Mouse (Mus musculus) hindbrain, embryonic 13.5 days (tissue): ENCODE data around the gene Rasa1. TPM values are rescaled to one million over a fixed set of nuclear protein-coding genes. Genes with fewer than 3 reads are reported as not detected.
A peak's percentile ranks its signal among the peaks of the same experiment; 100 is the strongest.

Source experiments
- ATAC-seq: fragments of 200-750 bp; cut with Nextera tagmentation; 2 replicates; pipeline ENCODE4 v1.8.0; 2017; ENCODE audit warnings: moderate TSS enrichment; ENCODE audit not compliant: low FRiP score
- H3K27ac ChIP-seq: fragments of 300-500 bp; sonication (generic); 2 replicates; pipeline ENCODE4 v1.5.1; 2015; ENCODE audit warnings: inconsistent platforms, mild to moderate bottlenecking, moderate library complexity
- H3K27me3 ChIP-seq: fragments of 300-500 bp; sonication (generic); 2 replicates; pipeline ENCODE4 v1.6.1; 2015; ENCODE audit warnings: mild to moderate bottlenecking, inconsistent platforms
- H3K36me3 ChIP-seq: fragments of 300-500 bp; sonication (generic); 2 replicates; pipeline ENCODE4 v1.6.1; 2015; ENCODE audit warnings: mild to moderate bottlenecking, inconsistent platforms
- H3K4me1 ChIP-seq: fragments of 300-500 bp; sonication (generic); replicated peaks from 2 replicates; pipeline ENCODE4 v1.6.1; 2015; ENCODE audit warnings: inconsistent platforms
- H3K4me2 ChIP-seq: fragments of 300-500 bp; sonication (generic); 2 replicates; pipeline ENCODE4 v1.6.1; 2015; ENCODE audit warnings: inconsistent platforms, mild to moderate bottlenecking, moderate library complexity
- H3K4me3 ChIP-seq: fragments of 300-500 bp; sonication (generic); 2 replicates; pipeline ENCODE4 v1.5.1; 2015; ENCODE audit warnings: mild to moderate bottlenecking, inconsistent platforms
- H3K9ac ChIP-seq: fragments of 300-500 bp; sonication (generic); 2 replicates; pipeline ENCODE4 v1.6.1; 2015; ENCODE audit warnings: mild to moderate bottlenecking, inconsistent platforms
- H3K9me3 ChIP-seq: fragments of 300-500 bp; sonication (generic); 2 replicates; pipeline ENCODE4 v1.6.1; 2016; ENCODE audit warnings: inconsistent platforms
- WGBS: fragments of 180-500 bp; shearing (Covaris S2); methylation state at CpG from one replicate; pipeline ENCODE4 v1.1.7; 2015; 5-methylcytosine and 5-hydroxymethylcytosine counted together
- polyA plus RNA-seq: library from polyadenylated mRNA; unstranded; fragments of >200 nt; fragmentation: Nextera tagmentation; extraction: Ambion mirVana; gene quantifications from 2 replicates; pipeline ENCODE4 v1.2.1, GENCODE M21; 2015

The Rasa1 gene
- 64.2 and 65.8 TPM in 2 replicates for polyA plus RNA-seq

- Histone ChIP-seq H3K4me2 (peak within 1 kb of the TSS; percentile 72), H3K36me3 (no peaks in the 10 kb centered on the region), H3K27ac (peak within 1 kb of the TSS; percentile 99), H3K27me3 (no peaks in the 10 kb centered on the region), H3K4me3 (peak within 1 kb of the TSS; percentile 98), H3K9ac (peak within 1 kb of the TSS; percentile 98), H3K9me3 (no peaks in the 10 kb centered on the region), H3K4me1 (peaks cover 10% of the 10 kb centered on the region)
- ATAC-seq = peak; percentile 99
- 1% methylated on average over 87 of the region's 97 CpGs for WGBS
These were observed at the start of gene Rasa1 for GRCm38 (mm10) chr13:85288843-85289713. TSS of gene Rasa1 (minus strand) at chr13:85289130.

DNA sequence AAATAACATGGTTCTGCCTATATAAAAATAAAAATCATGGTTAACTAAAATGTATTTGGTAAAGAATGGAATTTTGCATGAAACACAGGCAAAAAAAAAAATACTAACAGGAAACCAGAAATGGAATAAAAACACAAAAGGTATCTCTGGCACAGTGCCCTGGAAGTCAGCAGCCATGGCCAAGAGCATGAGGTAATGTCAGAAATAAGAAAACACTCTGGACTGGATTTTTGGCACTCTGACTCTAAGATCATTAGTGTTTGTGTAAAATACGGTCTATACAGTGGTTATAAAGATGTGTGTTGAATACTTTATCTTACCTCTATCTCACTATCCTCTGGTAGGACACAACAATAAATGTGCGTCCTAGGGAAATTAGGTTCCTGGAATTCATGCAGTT is 22.6 kb upstream of the Rasa1 start:
- Histone ChIP-seq H3K4me1 (no peaks in the 10 kb centered on the region), H3K36me3 (no peaks in the 10 kb centered on the region), H3K4me3 (no peak overlapping the region), H3K27me3 (no peaks in the 10 kb centered on the region), H3K4me2 (no peak overlapping the region), H3K9ac (no peak overlapping the region), H3K27ac (no peak overlapping the region), H3K9me3 (no peaks in the 10 kb centered on the region)
- ATAC-seq = no peak
- WGBS = 81% methylated on average over 2 of the region's 2 CpGs

- H3K4me2 ChIP-seq = no peak overlapping the region
- no peaks in the 10 kb centered on the region for H3K36me3 ChIP-seq
- no peaks in the 10 kb centered on the region for H3K9me3 ChIP-seq
- 71% methylated on average over 5 of the region's 5 CpGs for WGBS
- ATAC-seq = no peak
- H3K27me3 ChIP-seq = no peaks in the 10 kb centered on the region
- no peaks in the 10 kb centered on the region for H3K4me1 ChIP-seq
- no peak overlapping the region for H3K27ac ChIP-seq
- H3K9ac ChIP-seq = no peak overlapping the region
- no peak overlapping the region for H3K4me3 ChIP-seq
These were observed 22.0 kb upstream of the Rasa1 start for GRCm38 (mm10) chr13:85310968-85311367.

- Histone ChIP-seq H3K4me1 (no peaks in the 10 kb centered on the region), H3K4me3 (no peak overlapping the region), H3K4me2 (no peak overlapping the region), H3K27me3 (no peaks in the 10 kb centered on the region), H3K27ac (no peak overlapping the region), H3K9ac (no peak overlapping the region), H3K36me3 (no peaks in the 10 kb centered on the region), H3K9me3 (no peaks in the 10 kb centered on the region)
- no peak for ATAC-seq
- WGBS = 96% methylated on average over 2 of the region's 2 CpGs
These were observed 21.6 kb upstream of the Rasa1 start for GRCm38 (mm10) chr13:85310483-85310882.

- no peak overlapping the region for H3K27ac ChIP-seq
- no peaks in the 10 kb centered on the region for H3K27me3 ChIP-seq
- no peak overlapping the region for H3K4me3 ChIP-seq
- H3K9ac ChIP-seq = no peak overlapping the region
- no peaks in the 10 kb centered on the region for H3K9me3 ChIP-seq
- no peak for ATAC-seq
- no peaks in the 10 kb centered on the region for H3K4me1 ChIP-seq
- no peaks in the 10 kb centered on the region for H3K36me3 ChIP-seq
- H3K4me2 ChIP-seq = no peak overlapping the region
These were observed 17.1 kb upstream of the Rasa1 start for GRCm38 (mm10) chr13:85306039-85306438.

DNA sequence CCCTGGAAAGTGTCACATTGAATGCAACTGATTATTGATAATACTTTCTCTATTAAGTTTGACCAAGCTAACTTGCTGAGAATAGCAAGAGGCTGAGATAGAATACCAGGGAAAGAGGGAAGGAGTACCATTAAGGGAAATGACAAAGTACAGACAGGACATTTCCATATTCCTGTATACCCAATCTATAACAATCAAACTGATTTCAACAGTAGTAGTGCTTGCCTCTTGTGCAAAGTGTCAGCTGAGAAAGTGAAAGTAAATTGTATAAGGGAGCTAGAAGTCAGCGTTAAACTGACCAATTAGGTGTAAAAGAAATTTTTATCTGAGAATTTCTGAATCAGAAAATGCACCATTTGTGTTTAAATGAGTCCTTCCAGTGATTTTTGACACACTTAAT is 1.7 kb upstream of the Rasa1 start:
- no peak overlapping the region for H3K9ac ChIP-seq
- WGBS = 77% methylated on average over 1 of the region's 1 CpGs

DNA sequence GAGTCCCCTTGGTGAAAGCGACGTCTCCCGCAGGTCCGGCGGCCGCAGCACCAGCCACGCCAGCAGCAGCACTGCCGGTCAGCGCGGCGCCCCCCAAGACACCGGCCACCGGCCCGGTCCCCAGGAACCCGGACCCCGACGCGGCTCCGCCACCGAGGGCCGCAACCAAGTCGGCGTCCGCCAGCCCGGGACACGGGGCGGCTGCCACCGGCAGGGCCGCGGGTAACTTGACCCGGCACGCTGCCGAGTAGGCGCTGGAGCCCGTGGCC is 422 bp downstream of the Rasa1 start:
- H3K27ac ChIP-seq = peak overlapping the region; percentile 99
- peaks cover 10% of the 10 kb centered on the region for H3K4me1 ChIP-seq
- H3K9me3 ChIP-seq = no peaks in the 10 kb centered on the region
- peak; percentile 5; the same call in 1 of the 2 replicates for ATAC-seq
- peak overlapping the region; percentile 98 for H3K9ac ChIP-seq
- H3K27me3 ChIP-seq = no peaks in the 10 kb centered on the region
- H3K4me3 ChIP-seq = peak overlapping the region; percentile 98
- H3K36me3 ChIP-seq = no peaks in the 10 kb centered on the region
- peak overlapping the region; percentile 72 for H3K4me2 ChIP-seq
- WGBS = under 1% methylated on average over 30 of the region's 35 CpGs

More for the DNA sequence above, 1.7 kb upstream of the Rasa1 start:
- Histone ChIP-seq H3K27ac (no peak overlapping the region), H3K4me1 (peaks cover 6% of the 10 kb centered on the region), H3K27me3 (no peaks in the 10 kb centered on the region), H3K9me3 (no peaks in the 10 kb centered on the region), H3K36me3 (no peaks in the 10 kb centered on the region), H3K4me2 (no peak overlapping the region), H3K4me3 (no peak overlapping the region)
- no peak for ATAC-seq

DNA sequence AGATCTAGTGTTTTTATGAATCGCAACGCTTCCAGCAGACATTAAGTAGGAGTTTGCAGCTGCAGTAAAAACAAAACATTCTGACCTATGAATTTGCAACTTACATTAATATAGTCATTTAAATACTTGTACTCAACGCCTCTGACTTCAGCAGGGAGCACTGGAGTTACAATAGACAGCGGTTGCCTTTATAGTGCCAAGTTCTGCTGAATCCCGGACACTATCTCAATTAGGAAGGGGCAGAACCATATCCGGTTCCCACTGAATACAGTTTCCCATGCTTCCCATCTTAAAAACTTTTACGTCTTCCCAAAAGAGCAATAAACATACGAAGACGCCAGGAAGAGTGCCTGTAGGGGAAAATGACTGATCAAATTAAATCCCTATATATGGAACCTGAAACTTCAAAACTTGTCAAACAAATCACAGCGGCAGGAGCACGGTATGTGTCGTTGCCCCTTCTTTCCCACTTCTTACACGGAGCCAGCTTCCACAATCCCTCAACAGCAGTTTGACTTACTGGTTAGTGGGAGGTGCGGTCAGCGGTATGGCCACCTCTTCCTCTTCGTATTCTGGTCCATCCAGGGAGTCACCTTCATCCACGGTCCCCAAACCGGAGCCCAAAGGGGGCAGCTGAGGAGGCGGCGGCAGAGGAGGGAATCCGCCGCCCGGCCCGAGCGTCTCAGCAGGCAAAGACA is 905 bp downstream of the Rasa1 start:
- peaks cover 10% of the 10 kb centered on the region for H3K4me1 ChIP-seq
- no peaks in the 10 kb centered on the region for H3K9me3 ChIP-seq
- H3K9ac ChIP-seq = peak overlapping the region; percentile 98
- peak overlapping the region; percentile 72 for H3K4me2 ChIP-seq
- peak overlapping the region; percentile 98 for H3K4me3 ChIP-seq
- H3K27me3 ChIP-seq = no peaks in the 10 kb centered on the region
- no peak for ATAC-seq
- H3K36me3 ChIP-seq = no peaks in the 10 kb centered on the region
- peak overlapping the region; percentile 99 for H3K27ac ChIP-seq
- under 1% methylated on average over 25 of the region's 25 CpGs for WGBS

- Histone ChIP-seq H3K27me3 (no peaks in the 10 kb centered on the region), H3K4me2 (no peak overlapping the region), H3K27ac (no peak overlapping the region), H3K4me3 (no peak overlapping the region), H3K36me3 (no peaks in the 10 kb centered on the region), H3K9me3 (no peaks in the 10 kb centered on the region), H3K9ac (no peak overlapping the region), H3K4me1 (peaks cover 10% of the 10 kb centered on the region)
- no peak for ATAC-seq
These were observed 6.3 kb downstream of the Rasa1 start for GRCm38 (mm10) chr13:85282626-85283025.

DNA sequence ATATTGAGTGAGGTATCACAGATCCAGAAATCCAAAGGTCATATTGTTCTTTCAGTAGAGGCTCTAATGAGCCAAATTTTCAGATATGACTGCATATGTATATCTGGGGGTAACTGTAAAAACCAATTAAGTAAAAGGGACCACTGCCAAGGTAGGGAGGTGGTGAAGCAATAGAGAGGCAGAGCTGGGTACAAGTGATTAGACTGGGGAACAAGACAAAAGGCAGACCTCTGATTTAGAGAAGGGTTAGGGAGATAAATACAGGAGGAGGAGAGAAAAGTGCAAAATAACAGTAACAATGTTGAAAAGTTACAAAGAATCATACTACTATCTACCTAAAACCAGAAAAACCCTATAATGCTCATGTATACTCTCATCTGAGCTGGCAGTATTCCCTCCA is 10.0 kb downstream of the Rasa1 start:
- Histone ChIP-seq H3K27ac (no peak overlapping the region), H3K27me3 (no peaks in the 10 kb centered on the region), H3K9ac (no peak overlapping the region), H3K4me1 (peaks cover 8% of the 10 kb centered on the region), H3K36me3 (no peaks in the 10 kb centered on the region), H3K9me3 (no peaks in the 10 kb centered on the region), H3K4me3 (no peak overlapping the region), H3K4me2 (no peak overlapping the region)
- no peak for ATAC-seq

- Histone ChIP-seq H3K27me3 (no peaks in the 10 kb centered on the region), H3K9ac (no peak overlapping the region), H3K9me3 (no peaks in the 10 kb centered on the region), H3K4me3 (no peak overlapping the region), H3K4me1 (peaks cover 11% of the 10 kb centered on the region), H3K4me2 (no peak overlapping the region), H3K27ac (no peak overlapping the region), H3K36me3 (no peaks in the 10 kb centered on the region)
- 95% methylated on average over 1 of the region's 1 CpGs for WGBS
- ATAC-seq = peak; percentile 28; the same call in 1 of the 2 replicates
These were observed 14.4 kb downstream of the Rasa1 start for GRCm38 (mm10) chr13:85274572-85274971.

DNA sequence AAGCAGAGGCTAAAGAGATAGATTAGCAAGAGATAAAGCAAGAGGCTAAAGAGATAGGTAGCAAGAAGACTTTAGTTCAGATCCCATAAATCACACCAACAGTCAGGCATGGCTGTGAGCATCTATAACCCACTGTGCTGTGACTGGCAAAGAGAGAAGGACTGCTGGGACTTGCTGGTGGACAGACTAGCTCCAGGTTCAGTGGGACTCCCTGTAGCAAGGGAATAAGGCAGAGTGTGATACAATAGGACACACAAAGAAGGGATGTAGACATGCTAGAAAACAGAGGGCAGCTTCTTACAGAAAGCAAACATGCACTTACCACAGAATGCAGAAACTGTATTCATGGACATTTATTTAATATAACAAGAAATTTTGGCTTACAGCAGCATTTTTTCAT is 15.1 kb downstream of the Rasa1 start:
- ATAC-seq = no peak
- Histone ChIP-seq H3K4me2 (no peak overlapping the region), H3K4me3 (no peak overlapping the region), H3K4me1 (peaks cover 11% of the 10 kb centered on the region), H3K27me3 (no peaks in the 10 kb centered on the region), H3K27ac (0 out of 2 replicates have a peak overlapping the region, but pooled peaks have one; percentile 44), H3K9me3 (no peaks in the 10 kb centered on the region), H3K36me3 (no peaks in the 10 kb centered on the region), H3K9ac (no peak overlapping the region)

DNA sequence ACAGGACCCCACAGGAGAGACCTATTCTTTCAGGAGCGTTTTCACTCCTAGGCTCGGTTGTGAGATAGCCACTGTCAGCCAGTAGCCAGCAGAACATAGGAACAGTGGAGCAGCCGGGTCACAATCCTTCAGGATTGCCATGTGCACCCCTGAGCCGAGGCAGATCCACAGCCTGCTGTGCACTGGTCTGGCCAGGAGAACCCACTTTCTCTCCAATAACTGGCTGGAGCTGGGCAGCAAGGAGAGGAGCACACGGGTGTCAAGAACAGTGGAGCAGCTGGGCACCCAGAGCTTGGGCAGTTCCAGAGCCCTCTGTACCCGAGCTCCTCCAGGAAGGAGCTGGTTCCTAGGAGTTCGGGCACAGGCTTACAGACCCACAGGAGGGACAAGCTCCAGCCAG is 50.2 kb downstream of the Rasa1 start:
- H3K4me2 ChIP-seq = no peak overlapping the region
- no peaks in the 10 kb centered on the region for H3K27me3 ChIP-seq
- peaks cover 19% of the 10 kb centered on the region for H3K36me3 ChIP-seq
- H3K9ac ChIP-seq = no peak overlapping the region
- H3K4me3 ChIP-seq = no peak overlapping the region
- ATAC-seq = no peak
- H3K9me3 ChIP-seq = no peaks in the 10 kb centered on the region
- WGBS = 90% methylated on average over 7 of the region's 7 CpGs
- H3K4me1 ChIP-seq = no peaks in the 10 kb centered on the region
- H3K27ac ChIP-seq = no peak overlapping the region
